Mouse (Mus musculus): ENCODE data around the gene Gm44502.

DNA sequence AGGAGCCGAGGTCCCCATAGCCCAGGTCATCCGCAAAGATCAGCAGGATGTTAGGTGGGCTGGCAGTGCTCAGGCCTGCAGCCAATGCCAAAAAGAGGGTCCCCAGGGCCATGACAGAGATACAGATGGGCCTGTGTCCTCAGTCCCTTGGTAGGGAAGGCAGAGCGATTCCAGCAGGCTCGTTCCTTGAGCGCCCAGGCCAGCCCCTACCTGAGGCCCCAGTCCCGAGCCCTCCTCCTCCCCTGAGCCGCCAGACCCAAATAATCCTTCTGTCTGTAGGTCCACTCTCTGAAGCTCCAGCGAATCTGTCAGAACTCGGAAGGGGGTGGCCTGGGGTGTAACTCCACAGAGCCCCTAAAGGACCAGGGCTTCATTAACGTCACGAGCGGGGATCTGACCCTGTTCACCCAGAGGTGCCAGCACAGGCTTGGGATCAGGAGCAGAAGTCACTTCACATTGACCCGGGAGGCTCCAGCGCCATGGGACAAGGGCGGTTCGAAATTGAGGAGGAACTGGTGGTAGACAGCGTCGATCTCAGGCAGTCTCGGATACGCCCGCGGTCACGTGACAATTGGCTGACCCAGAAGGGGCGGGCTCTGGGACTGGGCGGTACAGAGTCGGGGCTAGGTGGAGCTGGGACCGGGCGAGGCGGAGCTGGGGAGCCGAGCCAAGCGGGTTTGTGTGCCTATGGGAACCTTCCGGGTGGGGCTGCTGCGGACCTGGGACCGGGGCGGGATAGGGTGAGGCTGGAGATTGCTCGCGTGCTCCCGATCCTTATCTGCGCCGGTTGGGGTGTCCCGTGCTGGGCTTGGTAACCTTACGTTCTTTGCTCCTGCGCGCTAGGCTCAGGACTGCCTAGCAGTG lies 46.3 kb upstream of the Gm44502 start:
- TF ChIP-seq MAX (IDR thresholded peaks at IDR 0.05; ENCODE audit: low read depth) (no peak), POLR2AphosphoS2 (IDR thresholded peaks at IDR 0.05; ENCODE audit: insufficient read length, low read depth) (peak; percentile 92), MYOD1 (IDR thresholded peaks at IDR 0.05; ENCODE audit: control insufficient read depth in 1 of 3, insufficient read length in 2 of 3, low read depth in 2 of 3) (no peak), POLR2A (IDR thresholded peaks at IDR 0.05; ENCODE audit: insufficient read length, low read depth) (peak; percentile 96), SRF (IDR thresholded peaks at IDR 0.05; ENCODE audit: control insufficient read depth, insufficient read length, low read depth) (no peak), CEBPB (IDR thresholded peaks at IDR 0.05; ENCODE audit: insufficient read depth, poor library complexity, severe bottlenecking) (no peak)
